Mouse (Mus musculus) hindbrain, embryonic 11.5 days (tissue): Measurements from ENCODE around the gene Hacd1. TPM values are rescaled to one million over a fixed set of nuclear protein-coding genes. Genes with fewer than 3 reads are reported as not detected.
"Not testable (repeated sequence)": the region's sequence is repeated elsewhere in the genome, so short reads cannot be mapped to it uniquely, and the experiment has no call there.

Experiments
- ATAC-seq: fragments of 200-750 bp; cut with Nextera tagmentation; 2 replicates; pipeline ENCODE4 v1.8.0; 2017; ENCODE audit warnings: mild to moderate bottlenecking, moderate TSS enrichment, moderate library complexity; ENCODE audit not compliant: low FRiP score
- DNase-seq: peaks from one replicate; pipeline ENCODE4 v3.0.0-alpha.2; 2015; ENCODE audit warnings: low spot score
- H3K27ac ChIP-seq: fragments of 300-500 bp; sonication (generic); 2 replicates; pipeline ENCODE4 v1.5.1; 2014; ENCODE audit warnings: mild to moderate bottlenecking, low read depth, low read length
- H3K27me3 ChIP-seq: fragments of 300-500 bp; sonication (generic); 2 replicates; pipeline ENCODE4 v1.6.1; 2014; ENCODE audit warnings: mild to moderate bottlenecking, low read length, moderate library complexity, mixed read lengths; ENCODE audit not compliant: control insufficient read depth, insufficient read depth
- H3K36me3 ChIP-seq: fragments of 300-500 bp; sonication (generic); 2 replicates; pipeline ENCODE4 v1.6.1; 2014; ENCODE audit warnings: mild to moderate bottlenecking, low read length, moderate library complexity, mixed read lengths; ENCODE audit not compliant: control insufficient read depth, insufficient read depth
- H3K4me1 ChIP-seq: fragments of 300-500 bp; sonication (generic); replicated peaks from 2 replicates; pipeline ENCODE4 v1.6.1; 2014; ENCODE audit warnings: low read length, mixed read lengths; ENCODE audit not compliant: control insufficient read depth, insufficient read depth
- H3K4me2 ChIP-seq: fragments of 300-500 bp; sonication (generic); replicated peaks from 2 replicates; pipeline ENCODE4 v1.6.1; 2014; ENCODE audit warnings: mild to moderate bottlenecking, low read depth, low read length
- H3K4me3 ChIP-seq: fragments of 300-500 bp; sonication (generic); 2 replicates; pipeline ENCODE4 v1.5.1; 2014; ENCODE audit warnings: low read depth, low read length
- H3K9ac ChIP-seq: fragments of 300-500 bp; sonication (generic); 2 replicates; pipeline ENCODE4 v1.6.1; 2014; ENCODE audit warnings: low read depth, low read length
- H3K9me3 ChIP-seq: fragments of 300-500 bp; sonication (generic); 2 replicates; pipeline ENCODE4 v1.6.1; 2016; ENCODE audit warnings: low read length; ENCODE audit not compliant: control insufficient read depth
- WGBS: fragments of 180-500 bp; shearing (Covaris S2); extraction: QIAGEN DNeasy Blood & Tissue Kit; methylation state at CpG from one replicate; pipeline ENCODE4 v1.1.7; 2014; 5-methylcytosine and 5-hydroxymethylcytosine counted together
- polyA plus RNA-seq: library from polyadenylated mRNA; unstranded; fragments of >200 nt; fragmentation: Nextera tagmentation; extraction: Ambion mirVana; gene quantifications from 2 replicates; pipeline ENCODE4 v1.2.1, GENCODE M21; 2014

The Hacd1 gene
- polyA plus RNA-seq: 50.2 and 50.9 TPM in 2 replicates

DNA sequence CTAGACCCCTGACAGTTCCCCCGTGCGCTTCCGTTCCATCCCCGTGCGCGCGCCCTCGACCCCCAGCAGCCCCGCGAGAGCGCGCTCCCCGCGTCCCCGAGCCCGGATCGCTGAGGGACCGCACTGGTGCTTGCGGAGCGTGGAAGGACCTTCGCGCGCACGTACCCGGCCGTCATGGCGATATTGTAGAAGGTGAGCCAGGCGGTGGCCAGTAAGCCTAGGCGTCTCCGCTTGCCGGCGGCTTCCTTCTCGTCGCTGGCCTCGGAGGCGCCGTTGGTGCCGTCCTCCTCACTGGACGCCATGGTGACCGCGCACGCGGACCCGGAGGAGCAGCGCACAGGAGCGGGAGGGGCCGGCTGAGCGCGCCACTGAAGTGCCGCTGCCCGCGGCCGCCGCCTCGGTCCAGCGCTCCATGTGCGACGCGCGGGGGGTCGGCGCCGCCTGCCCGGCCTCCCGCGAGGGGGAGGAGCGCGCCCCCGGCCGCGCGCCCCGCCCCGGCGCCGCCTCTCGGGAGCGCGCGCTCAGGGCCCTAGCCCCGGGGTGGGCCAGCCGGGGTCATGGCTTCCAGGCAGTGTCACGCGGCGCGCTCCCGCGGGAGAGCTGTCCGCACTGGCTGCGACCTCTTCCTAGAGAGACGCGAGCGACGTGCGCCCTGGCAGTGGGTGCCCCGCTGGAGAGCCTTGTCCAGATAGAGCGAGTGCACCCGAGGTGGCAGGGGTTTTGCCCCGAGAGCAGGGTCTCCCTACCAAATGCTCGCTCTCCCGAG is at the start of gene Hacd1:
Gene Hacd1 (minus strand): TSS at position 570 of the 766 bp plus-strand sequence.
- no peaks in the 10 kb centered on the region for H3K4me1 ChIP-seq

DNA sequence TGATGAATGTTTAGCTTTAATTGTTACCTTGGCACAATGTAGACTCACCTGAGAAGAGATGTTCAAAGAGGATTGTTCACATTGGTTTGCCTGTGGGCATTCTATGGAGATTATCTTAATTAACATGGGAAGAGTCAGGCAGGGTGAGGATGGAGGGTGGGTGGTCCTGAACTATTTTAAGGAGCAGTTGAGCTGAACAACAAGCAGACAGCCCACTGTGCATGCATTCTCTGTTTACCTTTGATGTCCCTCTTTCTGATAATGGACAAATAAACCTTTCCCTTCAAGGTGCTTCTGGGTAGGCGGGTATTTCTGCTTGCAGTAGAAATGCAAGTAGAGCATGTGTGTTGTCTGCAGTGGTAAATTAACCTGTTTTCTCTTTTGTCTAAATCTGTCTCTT is 48.0 kb upstream of the Hacd1 start:
- Histone ChIP-seq H3K9ac (no peak overlapping the region), H3K4me3 (no peak overlapping the region), H3K4me1 (no peaks in the 10 kb centered on the region), H3K4me2 (no peak overlapping the region), H3K36me3 (no peaks in the 10 kb centered on the region), H3K27me3 (no peaks in the 10 kb centered on the region), H3K27ac (no peak overlapping the region), H3K9me3 (no peaks in the 10 kb centered on the region)
- DNase-seq (no peak), ATAC-seq (no peak)
- WGBS: 92% methylated on average over 1 of the region's 1 CpGs

More for the DNA sequence above, at the start of gene Hacd1:
- Histone ChIP-seq H3K9ac (peak within 1 kb of the TSS; percentile 79), H3K4me2 (peak within 1 kb of the TSS; percentile 66), H3K27me3 (no peaks in the 10 kb centered on the region), H3K27ac (peak within 1 kb of the TSS; percentile 88), H3K36me3 (no peaks in the 10 kb centered on the region), H3K9me3 (no peaks in the 10 kb centered on the region), H3K4me3 (peak within 1 kb of the TSS; percentile 78)
- peak; percentile 95 for DNase-seq
- WGBS: under 1% methylated on average over 60 of the region's 101 CpGs
- ATAC-seq: peak; percentile 90

DNA sequence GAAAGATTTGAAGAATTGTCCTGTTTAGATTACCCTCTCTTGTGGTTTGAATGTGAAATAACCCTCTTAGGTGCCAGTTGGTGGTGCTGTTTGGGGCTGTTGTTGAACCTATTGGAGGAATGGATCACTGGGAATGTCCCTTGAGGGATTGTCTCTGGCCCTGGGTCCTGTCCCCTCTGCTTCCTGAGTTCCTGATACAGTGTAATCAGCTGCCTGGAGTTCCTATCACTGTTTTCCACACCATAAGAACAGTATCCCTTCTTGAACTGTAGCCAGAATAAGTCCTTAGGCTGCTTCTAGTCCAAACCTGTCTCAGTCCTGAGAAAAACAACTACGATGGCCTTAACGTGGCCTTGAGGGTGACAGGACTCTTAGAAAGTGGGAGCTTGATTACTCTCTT is 46.7 kb upstream of the Hacd1 start:
- H3K4me3 ChIP-seq: no peak overlapping the region
- H3K4me1 ChIP-seq: no peaks in the 10 kb centered on the region
- H3K27me3 ChIP-seq: no peaks in the 10 kb centered on the region
- H3K36me3 ChIP-seq: no peaks in the 10 kb centered on the region
- DNase-seq (no peak), ATAC-seq (no peak)
- no peak overlapping the region for H3K27ac ChIP-seq
- no peak overlapping the region for H3K9ac ChIP-seq
- H3K4me2 ChIP-seq: no peak overlapping the region
- no peaks in the 10 kb centered on the region for H3K9me3 ChIP-seq
- 96% methylated on average over 2 of the region's 2 CpGs for WGBS

DNA sequence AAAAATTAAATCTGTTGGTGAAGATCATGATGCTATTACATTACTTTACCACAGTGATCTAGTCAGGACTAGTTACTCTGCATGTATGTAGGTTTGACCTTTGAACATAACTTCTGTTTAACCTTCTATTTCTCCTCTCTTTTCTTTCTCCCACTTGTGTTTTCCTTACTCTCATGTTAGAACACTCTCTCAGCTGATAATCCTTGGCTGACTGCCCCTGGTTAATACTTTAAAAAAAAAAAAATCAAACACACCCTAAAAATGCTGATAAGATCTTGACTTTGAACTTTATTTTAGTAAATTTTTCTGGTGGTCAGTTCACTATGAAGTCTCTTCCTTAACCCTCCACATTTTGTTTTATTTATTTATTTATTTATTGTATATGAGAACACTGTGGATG is 44.6 kb upstream of the Hacd1 start:
- no peaks in the 10 kb centered on the region for H3K36me3 ChIP-seq
- no peak for ATAC-seq

DNA sequence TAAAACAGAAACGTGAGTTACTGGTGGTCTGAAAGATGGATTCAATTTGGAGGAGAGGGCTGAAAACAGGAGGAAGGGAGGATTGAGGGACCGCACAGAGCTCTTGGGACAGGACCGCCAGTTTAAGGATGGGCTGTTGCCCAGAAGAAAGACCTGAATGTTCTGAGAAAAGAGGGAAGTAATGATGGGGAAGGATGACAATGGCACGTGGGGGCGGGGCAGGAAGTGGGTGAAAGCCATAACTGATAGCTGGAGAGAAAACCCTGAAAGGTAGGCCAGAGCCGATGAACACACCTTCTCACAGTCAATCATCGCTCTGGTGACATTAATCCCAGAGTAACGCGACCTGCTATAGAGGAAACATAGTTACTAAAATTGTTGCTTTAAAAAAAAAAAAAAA is 22.6 kb upstream of the Hacd1 start:
- not testable (repeated sequence) for H3K9ac ChIP-seq, H3K9me3 ChIP-seq, H3K4me2 ChIP-seq, ATAC-seq, DNase-seq, H3K27ac ChIP-seq, H3K4me1 ChIP-seq, H3K27me3 ChIP-seq, H3K4me3 ChIP-seq, H3K36me3 ChIP-seq
- 91% methylated on average over 8 of the region's 9 CpGs for WGBS

More for the DNA sequence above, 44.6 kb upstream of the Hacd1 start:
- Histone ChIP-seq H3K4me1 (no peaks in the 10 kb centered on the region), H3K4me3 (no peak overlapping the region), H3K27ac (no peak overlapping the region), H3K9me3 (no peaks in the 10 kb centered on the region), H3K4me2 (no peak overlapping the region), H3K27me3 (no peaks in the 10 kb centered on the region), H3K9ac (no peak overlapping the region)
- DNase-seq: no peak

DNA sequence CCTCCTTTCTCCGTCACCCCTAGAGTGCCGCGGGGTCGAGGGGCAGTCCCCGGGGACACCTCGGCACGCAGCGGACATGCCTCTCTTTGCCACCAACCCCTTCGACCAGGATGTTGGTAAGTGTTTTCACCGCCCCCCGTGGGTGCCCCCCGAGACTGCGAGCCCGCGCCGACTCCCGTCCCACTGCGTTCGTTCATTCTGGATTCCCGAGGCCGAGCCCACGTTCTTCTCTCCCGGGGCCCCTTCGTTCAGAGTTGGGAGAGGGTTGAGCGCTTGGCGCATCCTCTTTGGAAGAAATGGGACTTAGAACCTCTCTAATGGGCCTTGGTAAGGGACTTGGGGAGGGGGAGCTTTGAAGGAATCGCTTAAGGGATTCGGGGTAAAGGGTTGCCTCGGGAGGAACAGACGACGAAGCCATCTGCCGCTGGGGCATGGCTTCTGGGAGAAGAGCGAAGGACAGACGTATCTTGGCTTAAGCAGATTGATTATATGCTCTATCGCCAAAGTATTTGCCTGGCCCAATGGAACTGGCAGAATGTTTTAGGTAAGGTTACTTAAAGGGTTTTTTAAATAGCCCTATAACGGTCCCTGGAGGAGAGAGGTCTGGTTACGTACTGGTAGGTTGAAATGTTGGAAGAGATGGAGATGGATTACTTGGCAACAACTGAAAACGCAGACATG is 18.4 kb upstream of the Hacd1 start:
- Histone ChIP-seq H3K4me2 (peak overlapping the region; percentile 70), H3K9me3 (no peaks in the 10 kb centered on the region), H3K27me3 (no peaks in the 10 kb centered on the region), H3K27ac (peak overlapping the region; percentile 86), H3K36me3 (no peaks in the 10 kb centered on the region), H3K4me3 (peak overlapping the region; percentile 91), H3K9ac (peak overlapping the region; percentile 89), H3K4me1 (no peaks in the 10 kb centered on the region)
- under 1% methylated on average over 38 of the region's 38 CpGs for WGBS
- DNase-seq (no peak), ATAC-seq (peak; percentile 44; the same call in 1 of the 2 replicates)

DNA sequence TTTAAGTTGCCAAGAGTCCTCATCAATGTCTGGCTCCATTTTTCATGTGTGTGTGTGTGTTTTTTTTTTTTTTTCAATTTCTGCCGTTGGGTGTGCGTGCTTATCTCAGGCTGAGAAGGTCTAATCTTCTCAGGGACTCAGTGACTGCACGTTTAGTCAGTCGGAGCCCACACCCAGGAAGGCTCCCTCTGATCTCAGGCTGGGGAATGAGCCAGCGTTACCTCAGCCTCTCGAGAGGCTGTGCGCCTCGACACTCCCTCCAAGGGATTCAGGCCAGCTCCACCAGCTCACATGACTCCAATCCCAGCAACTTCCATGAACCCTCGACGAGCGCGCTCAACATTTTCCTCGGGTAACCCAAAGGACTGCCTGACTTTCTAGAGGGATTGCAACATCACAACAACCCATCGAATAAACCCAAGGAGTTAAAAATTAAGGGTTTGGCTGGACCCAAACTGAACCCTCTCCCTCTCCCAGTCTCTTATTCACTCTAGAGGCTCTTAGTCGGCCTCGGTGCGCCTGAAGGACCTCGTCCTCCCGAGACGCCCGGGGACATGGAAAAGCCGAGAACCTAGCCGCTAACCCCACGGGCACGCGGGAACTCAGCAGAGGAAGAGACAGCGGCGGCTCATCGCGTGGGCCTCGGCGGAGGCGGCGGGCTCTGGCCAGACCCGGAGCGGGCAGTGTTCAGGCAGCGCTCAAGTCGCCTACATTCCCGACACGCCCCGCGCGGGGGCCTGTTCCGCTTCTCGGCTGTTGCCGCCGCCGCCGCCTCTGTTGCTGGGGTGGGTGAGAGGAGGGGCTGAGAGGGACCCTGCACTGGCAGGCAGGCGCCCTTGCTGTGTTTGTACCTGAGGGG is 17.7 kb upstream of the Hacd1 start, which contains the start of gene Stam:
Gene Stam (plus strand): TSS at position 737 of the 859 bp plus-strand sequence.
- DNase-seq: peak; percentile 93
- H3K4me2 ChIP-seq: peak within 1 kb of the TSS; percentile 70
- peak within 1 kb of the TSS; percentile 86 for H3K27ac ChIP-seq
- WGBS: under 1% methylated on average over 47 of the region's 50 CpGs
- H3K9ac ChIP-seq: peak within 1 kb of the TSS; percentile 89
- ATAC-seq: peak; percentile 99
- H3K27me3 ChIP-seq: no peaks in the 10 kb centered on the region
- H3K4me3 ChIP-seq: peak within 1 kb of the TSS; percentile 91
- no peaks in the 10 kb centered on the region for H3K36me3 ChIP-seq
- no peaks in the 10 kb centered on the region for H3K9me3 ChIP-seq
- H3K4me1 ChIP-seq: no peaks in the 10 kb centered on the region

DNA sequence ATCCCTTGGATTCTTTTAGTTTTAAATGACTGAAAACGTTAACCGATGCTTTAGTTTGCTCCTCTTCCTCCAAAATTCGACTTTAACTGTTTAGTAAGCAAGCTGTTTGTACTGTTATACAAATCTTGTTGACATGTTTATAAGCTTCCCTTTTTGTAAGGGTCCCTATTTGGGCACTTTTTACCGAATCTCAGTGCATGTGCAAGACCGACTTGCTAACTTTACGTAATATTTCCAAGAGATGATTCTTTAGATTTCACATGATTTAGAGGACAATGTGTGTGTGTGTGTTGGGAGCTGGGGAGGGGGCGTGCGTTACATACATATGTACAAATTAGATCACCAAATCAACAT is 17.1 kb upstream of the Hacd1 start:
- H3K9me3 ChIP-seq: no peaks in the 10 kb centered on the region
- ATAC-seq: no peak

More for the DNA sequence above, 17.1 kb upstream of the Hacd1 start:
- Histone ChIP-seq H3K27ac (peak overlapping the region; percentile 86), H3K4me2 (peak overlapping the region; percentile 70), H3K36me3 (no peaks in the 10 kb centered on the region), H3K9ac (peak overlapping the region; percentile 89), H3K27me3 (no peaks in the 10 kb centered on the region), H3K4me1 (no peaks in the 10 kb centered on the region), H3K4me3 (peak overlapping the region; percentile 91)
- DNase-seq: no peak
- WGBS: 25% methylated on average over 8 of the region's 8 CpGs
